Mouse (Mus musculus) kidney, adult 9 months (tissue): ENCODE measurements around the gene Dcx.

ENCODE experiments used
- DNase-seq: peaks from one replicate; pipeline ENCODE4 v3.0.0; 2022

Dcx gene

DNA sequence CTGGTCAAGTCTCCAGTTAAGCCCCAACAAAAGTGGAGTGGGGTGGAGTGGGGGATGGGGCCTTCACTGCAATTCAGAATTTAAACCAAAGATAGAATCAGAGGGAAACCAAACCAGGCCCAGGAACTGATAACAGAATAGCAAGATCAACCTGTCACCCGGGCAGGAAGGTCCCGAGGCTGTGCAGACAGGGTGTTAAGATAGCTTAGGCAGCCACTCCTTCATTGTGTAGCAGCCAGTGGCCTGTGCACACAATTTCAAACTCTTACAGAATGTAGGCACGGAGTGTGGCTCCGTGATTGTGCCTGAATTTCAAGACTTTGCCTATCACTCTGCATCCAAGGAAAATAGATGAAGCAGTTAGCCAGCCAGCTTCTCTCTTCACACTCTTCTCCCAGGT is 106.6 kb downstream of the Dcx start:
- peak; percentile 0 for DNase-seq

DNA sequence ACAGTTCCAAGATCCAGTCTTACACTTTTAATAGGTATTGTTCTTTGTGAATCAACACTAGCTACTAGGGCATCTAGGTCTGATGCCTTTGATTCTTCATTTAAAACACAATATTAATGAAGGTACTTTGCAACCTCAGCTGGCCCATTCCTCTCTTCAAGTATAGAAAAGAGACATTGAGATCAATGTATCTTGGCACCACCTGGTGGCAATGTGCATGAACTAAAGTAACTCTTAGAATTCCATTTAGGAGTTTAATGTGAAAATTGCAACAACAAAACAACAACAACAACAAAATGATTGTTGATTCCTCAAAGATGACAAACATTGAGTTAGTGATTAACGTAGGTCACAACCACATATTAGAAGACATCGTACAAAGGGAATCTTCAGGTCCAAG is 114.2 kb downstream of the Dcx start:
- no peak for DNase-seq

DNA sequence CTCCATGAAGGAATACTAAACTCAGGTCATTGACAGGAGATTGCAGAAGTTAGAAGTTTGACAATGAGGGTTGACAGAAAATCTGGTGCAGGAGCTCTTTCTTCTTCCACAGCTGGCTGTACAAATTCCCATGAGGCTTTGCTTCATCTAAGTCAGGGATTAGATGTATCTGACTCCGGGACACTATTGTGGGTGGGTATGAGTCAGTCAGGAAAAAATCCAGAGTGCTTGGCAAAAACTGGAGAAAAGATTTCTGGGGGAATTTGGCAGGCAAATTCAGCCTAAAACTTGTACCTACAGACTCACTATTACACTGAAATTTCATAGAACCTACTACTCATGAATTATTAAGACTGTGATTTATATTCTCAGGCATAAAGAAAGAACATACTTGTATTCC is 117.2 kb downstream of the Dcx start:
- DNase-seq, result no peak
